Mouse (Mus musculus): ENCODE measurements around the gene Hmcn2.

Hmcn2 gene

GRCm38 (mm10) chr2:31493243-31493642 lies 179.0 kb downstream of the Hmcn2 start:
- DNase-seq: no peak

GRCm38 (mm10) chr2:31494315-31494714 lies 180.1 kb downstream of the Hmcn2 start:
- no peak for DNase-seq

GRCm38 (mm10) chr2:31495046-31495476 lies 180.8 kb downstream of the Hmcn2 start:
- no peak for DNase-seq

- no peak for DNase-seq
Observed at GRCm38 (mm10) chr2:31496141-31496540, 181.9 kb downstream of the Hmcn2 start.

GRCm38 (mm10) chr2:31497113-31497512 lies 182.9 kb downstream of the Hmcn2 start:
- DNase-seq: no peak

GRCm38 (mm10) chr2:31497635-31498034 lies 183.4 kb downstream of the Hmcn2 start:
- DNase-seq: no peak

GRCm38 (mm10) chr2:31499327-31500291 lies 185.4 kb downstream of the Hmcn2 start:
- no peak for DNase-seq

- DNase-seq: no peak
Observed at GRCm38 (mm10) chr2:31500292-31501204, 186.3 kb downstream of the Hmcn2 start.

- no peak for DNase-seq
Observed at GRCm38 (mm10) chr2:31501448-31502130, 187.4 kb downstream of the Hmcn2 start.

- DNase-seq: no peak
Observed at GRCm38 (mm10) chr2:31502616-31503522, 188.7 kb downstream of the Hmcn2 start.

- no peak for DNase-seq
Observed at GRCm38 (mm10) chr2:31505472-31505871, 191.3 kb downstream of the Hmcn2 start.

GRCm38 (mm10) chr2:31508851-31509250 lies 194.6 kb downstream of the Hmcn2 start:
- no peak for DNase-seq

All from right cerebral cortex, postnatal 25 days (tissue).